Mouse (Mus musculus) lung, embryonic 16.5 days (tissue): Measurements from ENCODE around the gene Pgm5. TPM values are rescaled to one million over a fixed set of nuclear protein-coding genes. Genes with fewer than 3 reads are reported as not detected.
A peak's percentile ranks its signal among the peaks of the same experiment; 100 is the strongest.
"Not testable (repeated sequence)": the region's sequence is repeated elsewhere in the genome, so short reads cannot be mapped to it uniquely, and the experiment has no call there.

Experiments used
- ATAC-seq: fragments of 200-750 bp; cut with Nextera tagmentation; 2 replicates; pipeline ENCODE4 v1.8.0; 2017; ENCODE audit warnings: low read depth, mild to moderate bottlenecking, moderate library complexity
- H3K27ac ChIP-seq: fragments of 300-500 bp; sonication (generic); 2 replicates; pipeline ENCODE4 v1.5.1; 2014; ENCODE audit warnings: mild to moderate bottlenecking, control low read depth, low read length
- H3K27me3 ChIP-seq: fragments of 300-500 bp; sonication (generic); 2 replicates; pipeline ENCODE4 v1.6.1; 2014; ENCODE audit warnings: low read depth, low read length, mixed read lengths; ENCODE audit not compliant: control insufficient read depth, insufficient read depth
- H3K36me3 ChIP-seq: fragments of 300-500 bp; sonication (generic); 2 replicates; pipeline ENCODE4 v1.6.1; 2014; ENCODE audit warnings: low read length; ENCODE audit not compliant: control insufficient read depth, insufficient read depth
- H3K4me1 ChIP-seq: fragments of 300-500 bp; sonication (generic); replicated peaks from 2 replicates; pipeline ENCODE4 v1.6.1; 2014; ENCODE audit warnings: low read length, mixed read lengths; ENCODE audit not compliant: control insufficient read depth, insufficient read depth
- H3K4me2 ChIP-seq: fragments of 300-500 bp; sonication (generic); 2 replicates; pipeline ENCODE4 v1.6.1; 2014; ENCODE audit warnings: low read depth, low read length, control low read depth
- H3K4me3 ChIP-seq: fragments of 300-500 bp; sonication (generic); 2 replicates; pipeline ENCODE4 v1.5.1; 2014; ENCODE audit warnings: mild to moderate bottlenecking, low read length, control low read depth
- H3K9ac ChIP-seq: fragments of 300-500 bp; sonication (generic); 2 replicates; pipeline ENCODE4 v1.6.1; 2014; ENCODE audit warnings: low read length, control low read depth
- H3K9me3 ChIP-seq: fragments of 300-500 bp; sonication (generic); 2 replicates; pipeline ENCODE4 v1.6.1; 2016; ENCODE audit warnings: low read length; ENCODE audit not compliant: control insufficient read depth
- WGBS: fragments of 180-500 bp; shearing (Covaris S2); extraction: QIAGEN DNeasy Blood & Tissue Kit; methylation state at CpG from one replicate; pipeline ENCODE4 v1.1.7; 2014; 5-methylcytosine and 5-hydroxymethylcytosine counted together
- polyA plus RNA-seq: library from polyadenylated mRNA; unstranded; fragments of >200 nt; fragmentation: Nextera tagmentation; extraction: Ambion mirVana; gene quantifications from 2 replicates; pipeline ENCODE4 v1.2.1, GENCODE M21; 2015

Pgm5 gene
- polyA plus RNA-seq, 1 experiment from 2014 or later, result 2.9 TPM

GRCm38 (mm10) chr19:24703680-24704079, 158.0 kb downstream of the Pgm5 start:
- no peak overlapping the region for H3K4me2 ChIP-seq
- no peaks in the 10 kb centered on the region for H3K9me3 ChIP-seq
- peaks cover 25% of the 10 kb centered on the region for H3K4me1 ChIP-seq
- WGBS, result 37% methylated on average over 8 of the region's 8 CpGs
- H3K36me3 ChIP-seq, result no peaks in the 10 kb centered on the region
- no peak overlapping the region for H3K9ac ChIP-seq
- peak; percentile 86 for ATAC-seq
- no peaks in the 10 kb centered on the region for H3K27me3 ChIP-seq
- H3K4me3 ChIP-seq, result no peak overlapping the region
- H3K27ac ChIP-seq, result no peak overlapping the region

- not testable (repeated sequence) for H3K27me3 ChIP-seq, H3K4me2 ChIP-seq, H3K27ac ChIP-seq, H3K36me3 ChIP-seq, H3K9me3 ChIP-seq, H3K4me3 ChIP-seq, H3K9ac ChIP-seq, ATAC-seq
- WGBS, result 65% methylated on average over 1 of the region's 1 CpGs
- peaks cover 28% of the 10 kb centered on the region for H3K4me1 ChIP-seq
These were observed 158.5 kb downstream of the Pgm5 start for GRCm38 (mm10) chr19:24703168-24703567.

- Histone ChIP-seq H3K4me3 (no peak overlapping the region), H3K27ac (no peak overlapping the region), H3K36me3 (no peaks in the 10 kb centered on the region), H3K27me3 (no peaks in the 10 kb centered on the region), H3K4me2 (no peak overlapping the region), H3K9ac (no peak overlapping the region), H3K4me1 (peaks cover 22% of the 10 kb centered on the region), H3K9me3 (no peaks in the 10 kb centered on the region)
- no peak for ATAC-seq
- 58% methylated on average over 8 of the region's 8 CpGs for WGBS
These were observed 159.9 kb downstream of the Pgm5 start for GRCm38 (mm10) chr19:24701716-24702115.

GRCm38 (mm10) chr19:24700664-24701063, 161.0 kb downstream of the Pgm5 start:
- H3K4me3 ChIP-seq, result no peak overlapping the region
- no peak for ATAC-seq
- H3K27me3 ChIP-seq, result no peaks in the 10 kb centered on the region
- H3K4me2 ChIP-seq, result no peak overlapping the region
- 82% methylated on average over 5 of the region's 5 CpGs for WGBS
- no peak overlapping the region for H3K9ac ChIP-seq
- no peaks in the 10 kb centered on the region for H3K36me3 ChIP-seq
- no peak overlapping the region for H3K27ac ChIP-seq
- H3K9me3 ChIP-seq, result no peaks in the 10 kb centered on the region
- peaks cover 20% of the 10 kb centered on the region for H3K4me1 ChIP-seq

- Histone ChIP-seq H3K27me3 (no peaks in the 10 kb centered on the region), H3K27ac (no peak overlapping the region)
- ATAC-seq, result no peak
These were observed 161.7 kb downstream of the Pgm5 start for GRCm38 (mm10) chr19:24699910-24700309.

GRCm38 (mm10) chr19:24699196-24699595, 162.5 kb downstream of the Pgm5 start:
- Histone ChIP-seq H3K9me3 (no peaks in the 10 kb centered on the region), H3K9ac (no peak overlapping the region), H3K4me1 (peaks cover 15% of the 10 kb centered on the region), H3K27ac (no peak overlapping the region), H3K4me2 (no peak overlapping the region), H3K36me3 (no peaks in the 10 kb centered on the region), H3K27me3 (no peaks in the 10 kb centered on the region), H3K4me3 (no peak overlapping the region)
- ATAC-seq, result peak; percentile 72
- WGBS, result 49% methylated on average over 3 of the region's 3 CpGs

More at GRCm38 (mm10) chr19:24699910-24700309, 161.7 kb downstream of the Pgm5 start:
- H3K36me3 ChIP-seq, result no peaks in the 10 kb centered on the region
- no peaks in the 10 kb centered on the region for H3K9me3 ChIP-seq
- H3K4me3 ChIP-seq, result no peak overlapping the region
- H3K4me2 ChIP-seq, result no peak overlapping the region
- peaks cover 20% of the 10 kb centered on the region for H3K4me1 ChIP-seq
- no peak overlapping the region for H3K9ac ChIP-seq

- no peaks in the 10 kb centered on the region for H3K27me3 ChIP-seq
- 0 out of 2 replicates have a peak overlapping the region, but pooled peaks have one; percentile 13 for H3K27ac ChIP-seq
- H3K9me3 ChIP-seq, result no peaks in the 10 kb centered on the region
- ATAC-seq, result no peak
- H3K4me3 ChIP-seq, result no peak overlapping the region
- no peak overlapping the region for H3K4me2 ChIP-seq
- H3K4me1 ChIP-seq, result peaks cover 15% of the 10 kb centered on the region
- H3K9ac ChIP-seq, result no peak overlapping the region
- WGBS, result 36% methylated on average over 5 of the region's 5 CpGs
- H3K36me3 ChIP-seq, result no peaks in the 10 kb centered on the region
These were observed 163.0 kb downstream of the Pgm5 start for GRCm38 (mm10) chr19:24698651-24699050.

- no peak overlapping the region for H3K9ac ChIP-seq
- no peak overlapping the region for H3K4me2 ChIP-seq
- 69% methylated on average over 1 of the region's 1 CpGs for WGBS
- ATAC-seq, result no peak
- H3K36me3 ChIP-seq, result no peaks in the 10 kb centered on the region
- no peaks in the 10 kb centered on the region for H3K9me3 ChIP-seq
- H3K4me1 ChIP-seq, result peaks cover 14% of the 10 kb centered on the region
- H3K27me3 ChIP-seq, result no peaks in the 10 kb centered on the region
- no peak overlapping the region for H3K27ac ChIP-seq
- no peak overlapping the region for H3K4me3 ChIP-seq
These were observed 163.7 kb downstream of the Pgm5 start for GRCm38 (mm10) chr19:24697946-24698345.

- Histone ChIP-seq H3K4me1 (no peaks in the 10 kb centered on the region), H3K4me2 (no peak overlapping the region), H3K9me3 (no peaks in the 10 kb centered on the region), H3K4me3 (no peak overlapping the region), H3K27ac (no peak overlapping the region), H3K27me3 (no peaks in the 10 kb centered on the region), H3K36me3 (no peaks in the 10 kb centered on the region), H3K9ac (no peak overlapping the region)
- ATAC-seq, result no peak
- WGBS, result 73% methylated on average over 2 of the region's 2 CpGs
These were observed 169.0 kb downstream of the Pgm5 start for GRCm38 (mm10) chr19:24692691-24693090.

GRCm38 (mm10) chr19:24689531-24689930, 172.1 kb downstream of the Pgm5 start:
- Histone ChIP-seq H3K9ac (no peak overlapping the region), H3K4me2 (no peak overlapping the region), H3K27me3 (no peaks in the 10 kb centered on the region), H3K36me3 (no peaks in the 10 kb centered on the region), H3K4me1 (no peaks in the 10 kb centered on the region), H3K27ac (no peak overlapping the region), H3K9me3 (no peaks in the 10 kb centered on the region), H3K4me3 (no peak overlapping the region)
- ATAC-seq, result no peak
- WGBS, result 90% methylated on average over 4 of the region's 4 CpGs
